11 mouse cellular contexts compared by ENCODE assay signal in genomic region chr15:94659112-94659437, GRCm38 (mm10). TPM values are rescaled to one million over a fixed set of nuclear protein-coding genes. Genes with fewer than 3 reads are reported as not detected.
A peak's percentile ranks its signal among the peaks of the same experiment; 100 is the strongest.
DNase-seq lines count a peak whose midpoint lies in the region; ATAC-seq and TF ChIP-seq lines count a peak whose summit lies in the region.
"Had no signal": no experiment of that assay in that cellular context is flagged by ENCODE, and none has a peak within 500 bp of the region (broad histone marks: within the 10 kb centered on the region; RNA-seq: fewer than 3 reads in every experiment).

No protein-coding gene starts in this region.

- peaks cover 9% of the 10 kb centered on the region for H3K4me1 ChIP-seq in forebrain, embryonic 14.5 days (ENCODE audit: control insufficient read depth, insufficient read depth, low read length)
- peaks cover 22% of the 10 kb centered on the region for H3K4me1 ChIP-seq in limb, embryonic 14.5 days (ENCODE audit: control insufficient read depth, insufficient read depth, low read length)
- H3K4me1 ChIP-seq in kidney, embryonic 14.5 days (ENCODE audit: control insufficient read depth, insufficient read depth, low read length) = 0 out of 2 replicates have a peak, but pooled peaks cover 3% of the 10 kb centered on the region

- no peak overlapping the region for H3K9ac ChIP-seq in forebrain, embryonic 14.5 days (ENCODE audit: low read length)
- H3K9ac ChIP-seq in limb, embryonic 14.5 days (ENCODE audit: low read depth, low read length, severe bottlenecking) = no peak overlapping the region
- H3K9ac ChIP-seq in kidney, embryonic 14.5 days (ENCODE audit: low read depth, low read length) = no peak overlapping the region

- H3K27ac ChIP-seq in forebrain, embryonic 14.5 days (ENCODE audit: low read depth, low read length) = no peak overlapping the region
- no peak overlapping the region for H3K27ac ChIP-seq in limb, embryonic 14.5 days (replicated peaks; ENCODE audit: low read depth, low read length)
- no peak overlapping the region for H3K27ac ChIP-seq in left cerebral cortex, adult 2 months
- H3K27ac ChIP-seq in kidney, embryonic 14.5 days (ENCODE audit: low read depth, low read length) = no peak overlapping the region

- intact Hi-C loops in left cerebral cortex, adult 2 months (cut with DNase I) = no loop called here

- no peaks in the 10 kb centered on the region for H3K27me3 ChIP-seq in forebrain, embryonic 14.5 days (replicated peaks; ENCODE audit: control insufficient read depth, insufficient read depth, low read length)
- H3K27me3 ChIP-seq in limb, embryonic 14.5 days (ENCODE audit: control insufficient read depth, insufficient read depth, low read length) = no peaks in the 10 kb centered on the region
- no peaks in the 10 kb centered on the region for H3K27me3 ChIP-seq in kidney, embryonic 14.5 days (ENCODE audit: control insufficient read depth, insufficient read depth, low read length)

- no peak for TF ChIP-seq POLR2A in brain, embryonic 14.5 days (IDR thresholded peaks at IDR 0.05; ENCODE audit: borderline replicate concordance, extremely low read depth, insufficient read depth, insufficient read length, poor library complexity, severe bottlenecking)
- TF ChIP-seq POLR2A in limb, embryonic 14.5 days (IDR thresholded peaks at IDR 0.05; ENCODE audit: borderline replicate concordance, extremely low read depth, insufficient read depth, insufficient read length) = no peak

- peak; percentile 86 for ATAC-seq in forebrain, embryonic 14.5 days
- no peak for ATAC-seq in limb, embryonic 14.5 days (ENCODE audit: low FRiP score, low read depth)
- ATAC-seq in kidney, embryonic 14.5 days (ENCODE audit: low FRiP score, low TSS enrichment) = no peak

- no peak for TF ChIP-seq CTCF in brain, embryonic 14.5 days (IDR thresholded peaks at IDR 0.05; ENCODE audit: borderline replicate concordance, extremely low read depth, insufficient read depth, insufficient read length)
- TF ChIP-seq CTCF in left cerebral cortex, adult 2 months (IDR thresholded peaks at IDR 0.05) = no peak

- no peaks in the 10 kb centered on the region for H3K36me3 ChIP-seq in forebrain, embryonic 14.5 days (ENCODE audit: control insufficient read depth, insufficient read depth, low read length)
- H3K36me3 ChIP-seq in limb, embryonic 14.5 days (ENCODE audit: control insufficient read depth, insufficient read depth, low read length) = no peaks in the 10 kb centered on the region
- H3K36me3 ChIP-seq in kidney, embryonic 14.5 days (ENCODE audit: control insufficient read depth, insufficient read depth, low read length) = no peaks in the 10 kb centered on the region
- H3K36me3 ChIP-seq: G1E had no signal

- H3K9me3 ChIP-seq in forebrain, embryonic 14.5 days (replicated peaks; ENCODE audit: control insufficient read depth, low read length) = no peaks in the 10 kb centered on the region
- no peaks in the 10 kb centered on the region for H3K9me3 ChIP-seq in limb, embryonic 14.5 days (ENCODE audit: control insufficient read depth, low read length)
- H3K9me3 ChIP-seq in kidney, embryonic 14.5 days (ENCODE audit: control insufficient read depth, low read length) = no peaks in the 10 kb centered on the region

- peak; percentile 81 for DNase-seq in brain, embryonic 14.5 days (ENCODE audit: low read depth)
- peak; percentile 21 for DNase-seq in cerebellum, adult 8-10 months
- DNase-seq in forebrain, embryonic 14.5 days (ENCODE audit: low spot score) = peak; percentile 67
- peak; percentile 26 for DNase-seq in limb, embryonic 14.5 days (ENCODE audit: low spot score)
- no peak for DNase-seq in lung, postnatal 4 days
- DNase-seq in left cerebral cortex, adult 2 months (ENCODE audit: extremely low spot score in 1 of 2, low spot score in 2 of 2) = no peak
- no peak for DNase-seq in right cerebral cortex, postnatal 25 days
- DNase-seq: adrenal gland, adult 2 months had no signal

- H3K4me3 ChIP-seq in forebrain, embryonic 14.5 days (ENCODE audit: low read depth, low read length) = no peak overlapping the region
- no peak overlapping the region for H3K4me3 ChIP-seq in limb, embryonic 14.5 days (replicated peaks; ENCODE audit: low read length)
- no peak overlapping the region for H3K4me3 ChIP-seq in left cerebral cortex, adult 2 months
- H3K4me3 ChIP-seq in kidney, embryonic 14.5 days (ENCODE audit: low read length) = no peak overlapping the region

- WGBS in forebrain, embryonic 14.5 days = 12% methylated on average over 6 of the region's 6 CpGs
- WGBS in limb, embryonic 14.5 days = 21% methylated on average over 6 of the region's 6 CpGs
- 61% methylated on average over 6 of the region's 6 CpGs for whole genome bisulfite sequencing in kidney, embryonic 14.5 days

- H3K4me2 ChIP-seq in forebrain, embryonic 14.5 days (ENCODE audit: low read length) = no peak overlapping the region
- no peak overlapping the region for H3K4me2 ChIP-seq in limb, embryonic 14.5 days (replicated peaks; ENCODE audit: low read depth, low read length, severe bottlenecking)
- no peak overlapping the region for H3K4me2 ChIP-seq in kidney, embryonic 14.5 days (replicated peaks; ENCODE audit: low read depth, low read length)

RNA-seq across cellular contexts. Expression of gene Tmem117, which starts 30.0 kb away (rescaled TPM):
- polyA plus RNA-seq in brain, embryonic 14.5 days (2012; rRNA removed) = 1.0 and 2.8 TPM in 2 replicates
- 2.3 and 3.8 TPM in 2 replicates for polyA plus RNA-seq in forebrain, embryonic 14.5 days (2014; fragmentation: Nextera tagmentation; extraction: Ambion mirVana)
- 1.7 and 1.9 TPM in 2 replicates for polyA plus RNA-seq in limb, embryonic 14.5 days (2012; rRNA removed)
- polyA plus RNA-seq in limb, embryonic 14.5 days (2014; fragmentation: Nextera tagmentation; extraction: Ambion mirVana) = 5.5 and 5.9 TPM in 2 replicates
- total RNA-seq in left cerebral cortex, adult 2 months (2021) = 1 to 10 TPM; 6.1 to 6.5 TPM
- 4.4 and 6.5 TPM in 2 replicates for polyA plus RNA-seq in kidney, embryonic 14.5 days (2014; fragmentation: Nextera tagmentation; extraction: Ambion mirVana)
- total RNA-seq: megakaryocyte-erythroid progenitor cell, adult 5-6 weeks had no signal
- polyA plus RNA-seq: G1E had no signal

Comparison
In these comparisons a context has a peak if more than half of its experiments do, and no peak if none do; other contexts are left out.
1. DNase-seq: peak in brain, embryonic 14.5 days (single experiment), cerebellum, adult 8-10 months (single experiment), forebrain, embryonic 14.5 days (single experiment) and limb, embryonic 14.5 days (single experiment); none in lung, postnatal 4 days (0 of 2), left cerebral cortex, adult 2 months (0 of 2) and right cerebral cortex, postnatal 25 days (single experiment).